Mouse (Mus musculus) bone marrow macrophage, adult 2 months (primary cell): Measurements from ENCODE around the gene Sesn1.

Experiments used
- CTCF ChIP-seq: IDR thresholded peaks from 2 replicates; pipeline ENCODE4 v1.5.1; 2012; ENCODE audit warnings: low read depth, mild to moderate bottlenecking, low read length, moderate library complexity
- POLR2A ChIP-seq: IDR thresholded peaks from 2 replicates; pipeline ENCODE4 v1.6.1; 2012; ENCODE audit warnings: mild to moderate bottlenecking, low read depth, low read length, borderline replicate concordance

DNA sequence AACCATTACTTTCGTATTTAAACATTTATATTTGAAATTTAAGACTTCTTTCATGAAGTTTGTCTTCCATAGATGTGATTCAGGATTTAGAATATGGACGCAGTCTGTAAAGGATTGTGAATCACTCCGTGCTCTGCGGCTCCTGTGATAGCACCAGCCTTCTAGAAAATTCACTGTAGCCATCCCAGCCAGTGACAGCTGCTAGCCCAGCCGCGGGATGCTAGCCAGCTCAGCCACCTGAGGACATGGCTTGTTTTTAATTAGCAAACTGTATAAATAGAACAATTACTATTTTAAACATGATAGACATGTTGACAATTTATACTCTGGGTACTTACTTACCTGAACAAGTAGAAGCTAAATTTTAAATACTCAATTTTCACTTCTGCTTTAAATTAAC, 92.1 kb downstream of the Sesn1 start:
- no peak for TF ChIP-seq CTCF
- no peak for TF ChIP-seq POLR2A
